Mouse (Mus musculus) granulocyte monocyte progenitor cell, adult 5-6 weeks (primary cell): ENCODE measurements around the gene Sik1. TPM values are rescaled to one million over a fixed set of nuclear protein-coding genes. Genes with fewer than 3 reads are reported as not detected.
A peak's percentile ranks its signal among the peaks of the same experiment; 100 is the strongest.

Experiments
- ATAC-seq: replicated peaks from 2 replicates; pipeline ENCODE4 v1.8.0; 2016; ENCODE audit warnings: mild to moderate bottlenecking, moderate TSS enrichment, inconsistent platforms; ENCODE audit not compliant: poor library complexity, severe bottlenecking
- total RNA-seq, 2 experiments: library from RNA; stranded (forward) in 1 of 2; stranded (reverse) in 1 of 2; fragments of 200-712, 200-1000 nt in 1 of 2; fragments of >200 nt in 1 of 2; fragmentation: Nextera tagmentation in 1 of 2; gene quantifications; 2 replicates each; pipeline ENCODE4 v1.2.3; 2014 to 2017

Sik1 gene
- total RNA-seq, 2 experiments from 2014 or later, result 10.8 to 12.1 TPM

DNA sequence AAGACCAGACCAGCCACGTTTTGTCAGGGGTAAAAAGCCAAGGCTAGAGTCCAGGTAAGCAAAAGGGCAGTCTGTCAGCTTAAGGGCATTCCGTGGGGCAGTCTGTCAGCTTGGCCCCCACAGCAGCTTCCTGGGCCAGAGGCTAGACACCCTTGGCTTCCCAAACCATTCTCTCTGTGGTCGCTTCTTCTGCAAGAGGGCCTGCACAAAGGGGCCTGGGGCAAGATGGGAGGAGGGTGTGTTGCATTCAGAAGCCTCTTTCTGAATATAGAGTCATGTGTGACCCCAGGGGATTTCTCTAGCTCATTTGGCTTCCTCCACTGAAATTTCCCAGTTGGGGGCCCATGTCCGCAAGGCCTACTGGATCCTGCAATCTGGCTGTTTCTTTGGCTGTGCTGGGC, 21.6 kb upstream of the Sik1 start:
- no peak for ATAC-seq

GRCm38 (mm10) chr17:31876775-31877174, 21.2 kb upstream of the Sik1 start:
- no peak for ATAC-seq

DNA sequence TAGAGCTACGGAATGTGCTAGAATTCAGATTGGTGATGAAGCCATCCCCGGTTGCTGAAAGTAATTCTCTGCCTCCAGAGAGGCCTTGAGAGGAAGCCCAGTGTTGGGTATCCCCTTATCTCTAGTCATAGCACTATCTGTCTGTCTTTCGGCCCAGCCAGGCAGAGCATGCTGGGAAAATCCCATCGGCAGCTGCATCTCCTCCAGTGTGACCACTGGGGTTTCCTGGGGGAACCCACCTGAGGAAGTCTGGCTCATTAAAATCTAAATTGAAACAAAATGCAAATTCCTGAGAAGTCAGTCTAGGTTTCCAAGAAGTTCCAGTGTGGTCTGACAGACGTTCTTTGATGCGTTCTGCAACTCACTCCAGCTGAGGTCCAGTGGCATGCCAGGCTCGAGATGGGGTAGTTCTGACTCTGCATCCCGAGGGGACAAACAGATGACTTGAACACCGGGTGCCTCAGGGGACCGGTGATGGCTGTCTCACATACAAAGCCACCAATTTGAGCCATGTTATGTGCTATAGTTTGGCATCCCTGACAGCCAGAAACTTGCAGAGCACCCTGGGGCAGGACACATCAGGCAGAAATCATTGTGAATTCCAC, 19.8 kb upstream of the Sik1 start:
- no peak for ATAC-seq

DNA sequence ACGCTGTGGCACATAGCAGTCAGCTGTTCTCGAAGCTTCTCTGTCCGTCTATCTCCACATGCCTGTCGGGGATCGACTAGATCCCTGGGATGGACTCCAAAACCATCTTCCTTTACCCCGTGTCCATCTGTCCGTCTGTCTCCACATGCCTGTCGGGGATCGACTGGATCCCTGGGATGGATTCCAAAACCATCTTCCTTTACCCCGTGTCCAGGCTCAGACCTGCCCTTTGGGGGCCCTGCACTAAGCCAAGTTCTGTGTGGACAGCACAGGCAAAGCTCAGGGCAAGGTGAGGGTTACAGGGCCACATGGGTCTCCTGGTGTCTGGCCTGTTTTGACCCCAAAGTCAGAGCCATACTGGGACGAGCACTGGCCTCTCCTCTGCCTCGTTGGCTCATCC, 19.1 kb upstream of the Sik1 start:
- no peak for ATAC-seq

GRCm38 (mm10) chr17:31873973-31874372, 18.4 kb upstream of the Sik1 start:
- no peak for ATAC-seq

DNA sequence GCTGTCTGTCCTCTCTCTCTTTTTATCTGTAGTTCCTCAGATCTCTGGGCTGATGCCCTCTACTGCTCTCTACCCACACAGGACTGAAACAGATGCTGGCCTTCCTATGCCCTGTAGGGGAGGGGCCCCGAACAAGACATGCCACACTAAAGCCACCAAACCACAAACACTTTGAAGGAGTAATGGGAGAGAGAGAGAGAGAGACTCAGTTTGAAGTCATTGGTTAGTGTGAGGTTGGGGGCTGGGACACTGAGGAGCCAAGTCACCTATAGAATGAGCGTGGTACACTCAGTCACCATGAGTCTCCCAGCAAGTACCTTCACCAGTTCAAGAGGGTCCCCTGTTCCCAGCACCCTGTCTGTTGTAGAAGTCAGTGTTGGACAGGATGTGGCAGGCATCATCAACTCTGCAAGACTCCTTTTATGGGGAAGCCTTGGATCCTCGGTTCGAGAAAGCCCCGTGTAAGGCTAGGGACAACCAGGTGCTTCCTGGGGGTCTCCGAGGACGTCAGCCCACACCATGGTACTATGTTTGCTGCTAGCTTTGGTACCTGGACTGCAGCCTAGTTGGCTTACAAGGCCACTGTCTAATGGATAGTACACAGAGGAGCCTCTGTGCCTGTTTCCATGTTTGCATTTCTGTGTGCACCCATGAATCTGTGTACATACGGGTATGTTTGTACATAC, 17.7 kb upstream of the Sik1 start:
- ATAC-seq, result no peak

DNA sequence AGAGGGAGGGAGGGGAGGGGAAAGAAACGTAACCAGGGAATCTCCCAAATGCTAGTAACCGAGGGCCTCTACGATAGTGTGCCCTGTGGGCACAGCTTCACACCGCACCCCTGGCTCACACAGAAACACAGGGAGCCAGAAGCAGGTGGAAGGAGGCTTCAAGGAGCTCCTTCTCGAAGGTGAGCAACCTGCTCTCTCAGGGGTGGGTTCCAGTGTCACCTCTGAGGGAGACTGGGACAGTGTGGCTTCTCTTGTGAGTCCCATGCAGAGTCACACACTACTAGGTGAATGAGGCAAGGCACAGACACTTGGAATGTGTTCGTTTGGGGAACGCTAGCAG, 17.2 kb upstream of the Sik1 start:
- no peak for ATAC-seq

DNA sequence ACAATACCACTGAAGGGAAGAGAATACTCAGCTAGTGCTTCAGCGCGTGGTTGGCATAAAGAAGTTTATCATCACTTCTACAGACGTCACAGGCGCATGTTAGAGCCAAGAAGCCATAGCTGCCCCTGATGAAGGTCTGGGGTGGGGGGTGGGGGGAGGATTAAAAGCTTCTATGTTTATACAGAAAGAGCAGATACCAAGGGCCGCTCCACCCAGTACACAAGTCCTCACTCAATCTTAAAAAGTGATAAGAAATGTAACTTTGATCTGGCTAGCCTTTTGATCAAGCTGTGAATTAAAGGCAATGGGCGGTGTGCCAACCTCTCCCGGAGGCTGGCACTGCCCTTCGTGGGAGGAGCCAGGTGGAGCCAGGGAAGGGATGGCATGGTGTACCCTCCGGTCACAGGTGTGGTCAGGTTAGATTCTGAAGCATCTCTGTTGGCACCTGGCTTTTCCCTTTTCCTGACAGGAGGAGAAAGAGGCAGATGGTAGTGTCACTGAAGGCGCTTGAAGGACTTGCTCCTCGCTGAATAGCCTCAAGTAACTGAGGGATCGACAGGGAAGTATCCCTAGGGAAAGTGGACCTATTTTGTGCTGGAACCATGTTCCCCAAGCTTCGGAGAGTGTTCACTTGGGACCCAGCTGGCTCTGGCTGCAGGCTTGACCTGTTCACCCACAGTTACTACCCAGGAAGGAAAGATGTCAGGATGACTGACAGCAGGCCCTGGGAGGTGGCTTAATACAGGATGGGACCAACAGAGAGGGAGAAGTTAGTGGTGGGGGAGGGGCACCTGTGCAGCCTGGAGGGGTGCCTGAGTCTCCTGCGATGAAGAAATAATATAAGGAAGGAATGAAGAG, 16.6 kb upstream of the Sik1 start:
- ATAC-seq, result no peak

GRCm38 (mm10) chr17:31870931-31871421, 15.4 kb upstream of the Sik1 start:
- peak; percentile 79 for ATAC-seq

DNA sequence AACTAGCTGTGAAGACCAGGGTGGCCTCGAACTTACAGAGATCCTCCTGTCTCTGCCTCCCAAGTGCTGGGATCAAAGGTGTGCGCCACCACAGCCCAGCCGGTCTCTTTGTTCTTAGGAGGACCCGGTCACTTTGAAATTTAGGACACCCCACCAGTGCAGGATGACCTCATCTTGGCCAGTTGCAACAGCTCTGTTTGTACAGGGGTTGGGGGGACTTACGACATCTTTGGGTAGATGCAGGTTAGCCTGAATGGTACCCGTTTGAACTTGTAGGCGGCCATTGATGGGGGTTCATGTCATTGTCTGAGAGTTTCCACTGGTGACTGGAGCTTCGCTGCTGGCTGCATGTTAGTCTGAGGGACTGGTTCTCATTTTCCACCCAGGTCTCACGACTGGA, 14.8 kb upstream of the Sik1 start:
- peak; percentile 44 for ATAC-seq

DNA sequence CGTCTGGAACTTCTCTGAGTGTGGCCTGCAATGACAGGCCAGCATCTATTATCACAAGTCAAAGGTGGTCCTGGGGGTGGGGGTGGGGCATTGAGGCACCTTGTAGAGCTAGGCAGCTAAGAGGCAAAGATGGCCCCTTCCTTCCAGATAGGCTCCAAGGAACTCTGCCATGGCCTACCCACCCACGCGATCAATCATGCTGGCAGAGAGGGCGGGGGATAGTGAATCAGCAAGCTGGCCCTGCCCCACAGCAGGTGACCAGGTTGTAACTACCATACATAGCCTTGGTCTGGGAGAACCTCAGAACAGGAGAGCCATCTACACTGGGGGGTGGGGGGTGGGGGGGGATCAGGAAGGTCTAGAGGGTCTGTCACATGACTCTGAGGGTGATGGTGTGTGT, 12.5 kb upstream of the Sik1 start:
- ATAC-seq, result no peak

DNA sequence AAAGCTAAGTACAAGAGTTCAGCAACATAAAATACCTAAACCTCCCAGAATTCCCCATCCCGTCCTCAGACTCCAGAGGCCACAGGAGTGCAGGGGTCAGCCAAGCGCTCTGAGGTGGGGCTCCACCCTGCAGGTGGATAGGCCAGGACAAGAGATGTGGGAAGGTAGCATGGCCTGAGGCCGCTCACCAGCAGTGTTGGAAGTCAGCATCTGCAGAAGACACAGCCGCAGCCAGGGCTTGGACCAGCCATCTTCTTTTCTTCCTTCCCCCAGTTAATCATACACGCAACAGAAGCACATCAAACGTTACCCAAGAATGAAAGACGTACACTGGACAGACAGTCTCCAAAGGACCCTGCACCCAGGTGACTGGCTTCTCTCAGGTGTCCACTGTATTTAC, 11.5 kb upstream of the Sik1 start:
- ATAC-seq, result no peak

- no peak for ATAC-seq
Observed at GRCm38 (mm10) chr17:31865636-31866035, 10.0 kb upstream of the Sik1 start.

DNA sequence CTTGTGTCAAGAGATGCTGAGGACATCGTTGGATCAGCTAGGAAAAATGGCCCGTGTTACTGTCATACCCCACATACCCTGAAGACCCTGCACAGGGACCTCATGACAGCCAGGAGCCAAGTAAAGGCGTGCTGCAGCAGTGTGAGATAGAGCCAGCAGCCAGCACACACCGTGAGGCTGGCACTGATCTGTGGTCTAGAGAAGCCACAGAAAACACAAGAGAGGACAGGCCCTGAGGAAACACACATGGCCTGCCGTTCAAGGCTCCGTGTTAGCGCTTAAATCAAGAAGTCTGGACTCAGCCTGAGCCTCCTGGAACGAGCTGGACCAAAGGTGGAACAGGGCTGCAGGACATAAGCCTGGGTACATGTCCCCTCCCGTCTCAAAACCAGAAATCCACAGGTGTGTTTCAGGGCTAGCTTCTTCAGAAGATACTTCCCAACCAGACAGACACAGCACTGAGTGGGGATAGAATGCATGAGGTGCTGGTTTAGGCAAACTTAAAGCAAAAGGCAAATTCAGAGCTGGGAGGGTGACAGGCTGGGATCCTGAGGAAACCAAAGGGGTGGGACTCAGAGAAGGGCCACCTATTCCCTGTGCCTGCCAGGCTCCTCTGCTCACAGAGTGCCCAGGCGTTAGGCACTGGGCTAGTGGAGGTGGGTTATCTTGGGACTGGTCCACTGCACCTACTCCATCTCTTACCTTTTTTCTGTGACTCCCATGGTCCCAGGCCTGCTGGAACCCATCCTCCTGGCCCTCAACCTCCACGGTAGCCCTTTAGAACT, 9.3 kb upstream of the Sik1 start:
- ATAC-seq, result no peak

DNA sequence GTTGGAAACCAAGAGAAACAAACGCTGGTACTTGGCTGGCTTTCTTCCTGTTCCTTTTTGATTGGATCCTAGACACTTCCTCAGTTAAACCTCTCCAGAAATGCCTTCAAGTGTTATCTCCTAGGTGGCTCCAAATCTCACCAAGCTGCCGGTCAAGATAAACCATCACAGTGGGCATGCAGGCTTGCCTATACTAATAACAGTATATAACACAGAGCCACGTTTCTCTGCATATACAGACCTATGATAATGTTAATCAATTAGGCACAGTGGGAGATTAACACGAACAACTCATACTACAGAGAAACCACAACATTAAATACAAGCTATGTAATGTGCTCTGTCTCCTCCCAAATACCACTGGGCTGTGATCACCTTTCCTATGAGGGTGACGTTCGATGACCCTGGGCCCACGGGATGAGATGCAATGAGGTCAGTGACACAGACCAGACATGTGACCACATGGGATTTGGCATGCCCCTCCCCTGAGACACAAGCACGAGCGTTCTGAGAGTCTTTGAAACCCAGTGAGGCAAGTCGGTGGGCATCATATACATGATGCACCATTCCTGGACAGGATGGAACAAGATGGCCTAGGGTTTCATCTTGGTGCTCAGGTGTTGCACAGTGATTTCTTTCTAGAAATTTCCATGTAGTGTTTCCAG, 7.7 kb upstream of the Sik1 start:
- ATAC-seq, result no peak

DNA sequence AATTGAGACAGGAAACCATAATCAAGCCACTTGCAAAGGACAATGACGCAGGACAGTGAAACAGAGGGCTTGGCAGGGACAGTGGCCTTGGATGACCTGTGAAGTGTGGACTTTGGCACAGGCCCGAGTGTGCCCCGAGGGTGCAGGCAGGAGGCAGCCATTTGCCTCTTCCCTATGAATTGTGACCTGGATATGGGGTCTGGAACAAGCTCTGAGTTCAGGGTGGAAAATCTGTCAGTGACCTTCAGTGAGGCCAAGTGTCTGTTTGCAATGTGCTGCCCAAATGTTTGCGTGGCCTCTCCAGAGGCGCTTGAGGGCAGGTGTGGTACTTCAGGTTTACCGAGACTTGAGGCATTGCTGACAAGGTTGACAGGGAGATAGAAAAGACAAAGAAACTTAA, 6.5 kb upstream of the Sik1 start:
- no peak for ATAC-seq

DNA sequence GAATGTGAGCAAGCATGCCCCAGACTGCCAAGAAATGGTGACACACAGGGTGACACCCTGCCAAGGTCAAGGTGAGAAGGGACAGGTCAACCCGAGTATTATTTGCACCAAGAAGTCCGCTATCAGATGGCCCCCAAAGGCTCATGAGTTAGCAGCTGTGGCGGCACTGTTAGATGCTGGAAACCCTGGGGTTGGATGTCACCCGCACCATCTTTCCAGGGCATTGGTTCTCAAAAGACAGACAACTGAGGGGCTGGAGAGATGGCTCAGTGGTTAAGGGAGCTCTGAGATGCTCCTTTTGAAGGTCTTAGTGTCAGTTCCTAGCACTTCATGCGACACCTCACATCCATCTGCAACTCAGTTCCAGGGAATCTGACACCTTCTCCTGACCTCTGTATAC, 6.1 kb upstream of the Sik1 start:
- no peak for ATAC-seq

DNA sequence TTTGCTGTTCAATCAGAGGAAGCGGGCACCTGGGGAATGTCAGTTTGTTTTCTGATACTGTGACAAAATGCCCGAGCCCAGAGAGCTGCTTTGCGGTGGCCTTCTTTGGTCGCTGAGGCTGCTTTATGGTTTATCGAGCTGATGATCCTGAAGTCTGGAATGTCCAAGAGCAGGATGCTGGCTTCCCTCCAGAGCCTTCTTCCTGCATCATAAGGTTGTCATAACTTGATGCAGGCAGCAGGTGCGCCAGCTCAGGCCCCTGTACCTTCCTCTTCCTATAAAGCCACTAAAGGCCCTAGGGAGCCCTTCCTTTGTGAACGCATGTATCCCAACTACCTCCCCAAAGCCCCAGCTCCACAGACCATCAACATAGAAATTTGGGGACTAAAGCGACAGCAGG, 5.3 kb upstream of the Sik1 start:
- ATAC-seq, result no peak

DNA sequence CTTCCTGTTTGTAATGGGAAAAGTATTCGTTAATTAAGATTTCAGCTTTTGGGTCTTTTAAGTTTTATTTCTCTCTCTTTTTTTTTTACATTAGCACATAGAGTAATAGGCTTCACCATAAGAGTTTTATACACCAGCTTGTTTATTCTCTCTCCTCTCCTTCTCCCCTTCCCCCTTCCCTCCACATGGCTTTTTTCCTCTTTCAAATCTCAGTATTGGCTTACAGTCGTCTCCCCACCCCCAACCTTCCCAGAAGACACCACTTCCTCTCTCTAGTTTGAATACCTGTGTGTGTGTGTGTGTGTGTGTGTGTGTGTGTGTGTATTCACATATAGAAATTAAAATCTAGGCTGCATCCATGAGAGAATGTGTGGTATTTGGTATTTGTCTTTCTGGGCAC, 3.8 kb upstream of the Sik1 start:
- ATAC-seq, result no peak

- no peak for ATAC-seq
Observed at GRCm38 (mm10) chr17:31858786-31859185, 3.2 kb upstream of the Sik1 start.
